Mouse (Mus musculus) layer of hippocampus, adult 6 months (tissue): Measurements from ENCODE around the gene Il17rd. TPM values are rescaled to one million over a fixed set of nuclear protein-coding genes. Genes with fewer than 3 reads are reported as not detected.

Source experiments
- long read RNA-seq, 2 experiments: library from polyadenylated mRNA; unstranded; transcript quantifications; one replicate each; pipeline ENCODE4 v2.0.0; 2019 to 2020
- polyA plus RNA-seq: library from polyadenylated mRNA; unstranded; fragments of <200 nt; fragmentation: Nextera tagmentation; gene quantifications from 2 replicates; pipeline ENCODE4 v1.2.3, GENCODE M21; 2021

Il17rd gene
- polyA plus RNA-seq, result 1.2 and 1.5 TPM in 2 replicates
- long read RNA-seq, experiment 1, full-length matches to known transcripts, result 1 of 3 reads
- long read RNA-seq, experiment 1, partial matches to known transcripts, result 1 of 3 reads
- long read RNA-seq, experiment 1, other reads (novel, unspliced or antisense), result 1 of 3 reads
- long read RNA-seq, experiment 2, result 0 reads

GRCm38 (mm10) chr14:27038783-27039182 is at the start of gene Il17rd:
Il17rd (plus strand) TSS chr14:27038941.

GRCm38 (mm10) chr14:26994211-26994741 is 44.5 kb upstream of the Il17rd start, which contains the start of gene Hesx1:
Hesx1 (plus strand) TSS chr14:26994416.

GRCm38 (mm10) chr14:27114362-27115274 is 75.9 kb downstream of the Il17rd start, which contains the start of gene Arhgef3:
Arhgef3 (plus strand) TSS chr14:27114899.

Other genes with a start within 250 kb of the Il17rd start
- gene Asb14, start 144.4 kb upstream of the Il17rd start, polyA plus RNA-seq, result 0.14 TPM in 1 of 2 replicates, not detected in the other
- 88.1 and 89.3 TPM in 2 replicates for gene Appl1, start 67.7 kb upstream of the Il17rd start, polyA plus RNA-seq
- gene Hesx1, start 44.5 kb upstream of the Il17rd start, polyA plus RNA-seq, result not detected in 2 replicates
- gene Arhgef3, start 76.0 kb downstream of the Il17rd start, polyA plus RNA-seq, result 22.1 TPM in 2 replicates